ENCODE assay signal across 9 mouse cellular contexts in the genomic region with DNA sequence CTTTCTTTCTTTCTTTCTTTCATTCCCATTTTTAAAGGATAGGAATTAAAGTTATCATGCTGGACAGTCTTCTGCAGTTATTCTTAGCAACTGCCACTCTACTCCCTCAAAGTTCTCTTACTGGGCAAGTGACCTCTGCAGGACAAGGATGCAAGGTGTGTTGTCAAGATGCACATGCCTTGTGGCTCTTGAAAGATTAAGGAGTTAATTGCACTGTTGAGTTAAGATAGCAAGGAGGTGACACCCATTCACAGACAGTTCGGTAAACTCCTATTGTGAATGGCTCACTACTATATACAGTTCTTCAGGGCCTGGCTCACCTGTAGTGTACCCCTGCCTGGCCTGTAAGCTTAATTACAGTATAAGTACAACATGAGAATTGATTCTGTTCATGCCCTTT. TPM values are rescaled to one million over a fixed set of nuclear protein-coding genes. Genes with fewer than 3 reads are reported as not detected.
DNase-seq lines count a peak whose midpoint lies in the region; ATAC-seq and TF ChIP-seq lines count a peak whose summit lies in the region.
"Had no signal": no experiment of that assay in that cellular context is flagged by ENCODE, and none has a peak within 500 bp of the region (broad histone marks: within the 10 kb centered on the region; RNA-seq: fewer than 3 reads in every experiment).

No protein-coding gene starts in this region.

- H3K27me3 ChIP-seq in hindbrain, embryonic 12.5 days, result no peaks in the 10 kb centered on the region

- no peak for ATAC-seq in hindbrain, embryonic 12.5 days (ENCODE audit: low FRiP score)
- ATAC-seq in megakaryocyte-erythroid progenitor cell, adult 5-6 weeks (replicated peaks; ENCODE audit: low FRiP score, low TSS enrichment, poor library complexity, severe bottlenecking), result peak; percentile 60
- no peak for ATAC-seq in monocyte, adult 5-6 weeks (replicated peaks; ENCODE audit: insufficient number of reproducible peaks, low FRiP score, low TSS enrichment, poor library complexity, severe bottlenecking)

- 53% methylated on average over 1 of the region's 1 CpGs for WGBS in hindbrain, embryonic 12.5 days

- no peak for DNase-seq in gastrocnemius, adult 2 months
- DNase-seq in gastrocnemius, postnatal 10 days, result no peak
- DNase-seq in testis, postnatal 10 days (ENCODE audit: low spot score), result no peak
- DNase-seq in layer of hippocampus, adult 9-11 months, result no peak
- DNase-seq: gastrocnemius, postnatal 25 days had no signal

- intact Hi-C loops in gastrocnemius, adult 2 months (cut with DNase I), result loop anchor here (2.0 kb wide), 1 partner anchor 31 kb away; the partner anchor contains the start of gene Maml1

- H3K4me1 ChIP-seq in bone marrow macrophage, adult 2 months (ENCODE audit: control insufficient read depth, insufficient read depth, low read length), result peaks cover 17% of the 10 kb centered on the region
- H3K4me1 ChIP-seq in hindbrain, embryonic 12.5 days, result peaks cover 25% of the 10 kb centered on the region

- peaks cover 8% of the 10 kb centered on the region for H3K36me3 ChIP-seq in hindbrain, embryonic 12.5 days

- no peaks in the 10 kb centered on the region for H3K9me3 ChIP-seq in hindbrain, embryonic 12.5 days (replicated peaks)

- H3K27ac ChIP-seq in gastrocnemius, adult 2 months, result peak overlapping the region; percentile 41
- no peak overlapping the region for H3K27ac ChIP-seq in bone marrow macrophage, adult 2 months (ENCODE audit: insufficient read depth, low read depth, low read length)
- H3K27ac ChIP-seq in hindbrain, embryonic 12.5 days, result no peak overlapping the region

- H3K4me2 ChIP-seq in hindbrain, embryonic 12.5 days (replicated peaks), result peak overlapping the region; percentile 82

- no peak for TF ChIP-seq CTCF in gastrocnemius, adult 2 months (IDR thresholded peaks at IDR 0.05)
- no peak for TF ChIP-seq CTCF in bone marrow macrophage, adult 2 months (IDR thresholded peaks at IDR 0.05; ENCODE audit: low read depth, low read length)

- H3K4me3 ChIP-seq in gastrocnemius, adult 2 months, result peak overlapping the region; percentile 82
- peak overlapping the region; percentile 76 for H3K4me3 ChIP-seq in bone marrow macrophage, adult 2 months (ENCODE audit: insufficient read depth, low read length)
- H3K4me3 ChIP-seq in hindbrain, embryonic 12.5 days, result peak overlapping the region; percentile 86

- no peak for TF ChIP-seq POLR2A in bone marrow macrophage, adult 2 months (IDR thresholded peaks at IDR 0.05; ENCODE audit: borderline replicate concordance, low read depth, low read length)

- H3K9ac ChIP-seq in hindbrain, embryonic 12.5 days, result peak overlapping the region; percentile 84

RNA-seq across cellular contexts. Expression of gene Canx, which starts 1.6 kb away (rescaled TPM):
- 100 to 1,000 TPM in 1 of 2 experiments, 10 to 100 TPM in 1; 94.2 to 123 TPM for total RNA-seq in gastrocnemius, adult 2 months (2021)
- total RNA-seq in gastrocnemius, postnatal 10 days (2021), result 100 to 1,000 TPM; 146 to 173 TPM
- polyA plus RNA-seq in bone marrow macrophage, adult 2 months (2012; ENCODE audit: insufficient read depth, insufficient read length, missing spikeins), result 357 and 396 TPM in 2 replicates
- 308 and 311 TPM in 2 replicates for polyA plus RNA-seq in hindbrain, embryonic 12.5 days (2016; fragmentation: Nextera tagmentation; extraction: Ambion mirVana)
- total RNA-seq in megakaryocyte-erythroid progenitor cell, adult 5-6 weeks (2014; fragmentation: Nextera tagmentation), result 331 and 366 TPM in 2 replicates
- 1,306 and 1,380 TPM in 2 replicates for total RNA-seq in megakaryocyte-erythroid progenitor cell, adult 5-6 weeks (2017)
- 473 to 555 TPM (median 517 TPM) in 3 replicates for total RNA-seq in monocyte, adult 5-6 weeks (2017)

RNA-seq across cellular contexts. Expression of gene Cby3, which starts 30.4 kb away (rescaled TPM):
- not detected for total RNA-seq in gastrocnemius, adult 2 months (2021)
- total RNA-seq in gastrocnemius, postnatal 10 days (2021), result not detected
- not detected in 2 replicates for polyA plus RNA-seq in bone marrow macrophage, adult 2 months (2012; ENCODE audit: insufficient read depth, insufficient read length, missing spikeins)
- 0.65 TPM in 1 of 2 replicates, not detected in the other for polyA plus RNA-seq in hindbrain, embryonic 12.5 days (2016; fragmentation: Nextera tagmentation; extraction: Ambion mirVana)
- 1.0 TPM in 1 of 2 replicates, not detected in the other for total RNA-seq in megakaryocyte-erythroid progenitor cell, adult 5-6 weeks (2014; fragmentation: Nextera tagmentation)
- not detected in 2 replicates for total RNA-seq in megakaryocyte-erythroid progenitor cell, adult 5-6 weeks (2017)
- total RNA-seq in monocyte, adult 5-6 weeks (2017), result not detected in 3 replicates
- total RNA-seq: gastrocnemius, postnatal 25 days had no signal

RNA-seq across cellular contexts. Expression of gene Maml1, which starts 31.7 kb away (rescaled TPM):
- 1 to 10 TPM; 6.6 to 7.1 TPM for total RNA-seq in gastrocnemius, adult 2 months (2021)
- 10 to 100 TPM; 11.7 to 13.9 TPM for total RNA-seq in gastrocnemius, postnatal 10 days (2021)
- polyA plus RNA-seq in bone marrow macrophage, adult 2 months (2012; ENCODE audit: insufficient read depth, insufficient read length, missing spikeins), result 13.9 and 16.3 TPM in 2 replicates
- polyA plus RNA-seq in hindbrain, embryonic 12.5 days (2016; fragmentation: Nextera tagmentation; extraction: Ambion mirVana), result 7.6 and 8.1 TPM in 2 replicates
- total RNA-seq in megakaryocyte-erythroid progenitor cell, adult 5-6 weeks (2014; fragmentation: Nextera tagmentation), result 9.6 and 9.7 TPM in 2 replicates
- total RNA-seq in megakaryocyte-erythroid progenitor cell, adult 5-6 weeks (2017), result 2.9 and 3.5 TPM in 2 replicates
- total RNA-seq in monocyte, adult 5-6 weeks (2017), result 12.4 to 18.2 TPM (median 13.2 TPM) in 3 replicates

RNA-seq across cellular contexts. Expression of gene Hnrnph1, which starts 52.9 kb away (rescaled TPM):
- total RNA-seq in gastrocnemius, adult 2 months (2021), result 100 to 1,000 TPM; 109 to 114 TPM
- 100 to 1,000 TPM; 123 to 164 TPM for total RNA-seq in gastrocnemius, postnatal 10 days (2021)
- polyA plus RNA-seq in bone marrow macrophage, adult 2 months (2012; ENCODE audit: insufficient read depth, insufficient read length, missing spikeins), result 293 and 335 TPM in 2 replicates
- 623 and 641 TPM in 2 replicates for polyA plus RNA-seq in hindbrain, embryonic 12.5 days (2016; fragmentation: Nextera tagmentation; extraction: Ambion mirVana)
- total RNA-seq in megakaryocyte-erythroid progenitor cell, adult 5-6 weeks (2014; fragmentation: Nextera tagmentation), result 618 and 682 TPM in 2 replicates
- 798 and 1,044 TPM in 2 replicates for total RNA-seq in megakaryocyte-erythroid progenitor cell, adult 5-6 weeks (2017)
- total RNA-seq in monocyte, adult 5-6 weeks (2017), result 1,029 to 1,291 TPM (median 1,161 TPM) in 3 replicates
